Mouse (Mus musculus) ES-Bruce4 (cell line): ENCODE data around the gene Bptf.

Experiments
- CTCF ChIP-seq: IDR thresholded peaks from one replicate; pipeline ENCODE4 v1.8.1; 2011; ENCODE audit warnings: low read depth, low read length
- POLR2A ChIP-seq: IDR thresholded peaks from one replicate; pipeline ENCODE4 v1.8.1; 2011; ENCODE audit warnings: low read length; ENCODE audit not compliant: insufficient read depth

GRCm38 (mm10) chr11:107018606-107019005 lies 113.3 kb downstream of the Bptf start:
- TF ChIP-seq CTCF (peak; percentile 98), POLR2A (no peak)
